Mouse (Mus musculus) CH12F3 (cell line): ENCODE measurements at regions not wholly inside any gene's neighbourhood (a gene's known extent, or its start where the extent isn't known, plus 50 kb on each side); places are given as distances from the start of the nearest gene placed in this dataset.
"Not testable (repeated sequence)": the region's sequence is repeated elsewhere in the genome, so short reads cannot be mapped to it uniquely, and the experiment has no call there.

Experiments
- in situ Hi-C: fragments of 300-500 bp; cut with MboI; formaldehyde crosslinking; loops from 2 replicates; pipeline ENCODE4 v1.14.3; 2020; ENCODE audit warnings: low sequenced_read_pairs

DNA sequence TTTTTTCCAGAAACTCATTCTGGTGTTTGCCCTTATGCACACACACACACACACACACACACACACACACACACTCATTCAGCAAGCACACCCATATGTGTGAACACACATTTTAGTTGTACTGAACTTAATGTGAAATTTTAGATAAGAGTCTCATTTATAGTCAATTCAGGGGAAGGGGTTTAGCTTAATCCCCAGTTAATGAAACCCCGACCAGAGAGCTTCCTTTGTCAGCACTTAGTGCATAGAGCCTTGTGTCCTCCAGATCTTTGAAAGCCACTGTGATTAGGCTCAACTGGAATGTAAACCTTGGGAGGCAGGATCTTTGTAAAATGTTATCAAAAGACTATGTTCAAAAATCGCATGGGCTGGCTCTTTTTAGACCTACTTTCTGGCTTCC, 53.4 kb downstream of the Rps12 start:
- in situ Hi-C loops = no loop called here

DNA sequence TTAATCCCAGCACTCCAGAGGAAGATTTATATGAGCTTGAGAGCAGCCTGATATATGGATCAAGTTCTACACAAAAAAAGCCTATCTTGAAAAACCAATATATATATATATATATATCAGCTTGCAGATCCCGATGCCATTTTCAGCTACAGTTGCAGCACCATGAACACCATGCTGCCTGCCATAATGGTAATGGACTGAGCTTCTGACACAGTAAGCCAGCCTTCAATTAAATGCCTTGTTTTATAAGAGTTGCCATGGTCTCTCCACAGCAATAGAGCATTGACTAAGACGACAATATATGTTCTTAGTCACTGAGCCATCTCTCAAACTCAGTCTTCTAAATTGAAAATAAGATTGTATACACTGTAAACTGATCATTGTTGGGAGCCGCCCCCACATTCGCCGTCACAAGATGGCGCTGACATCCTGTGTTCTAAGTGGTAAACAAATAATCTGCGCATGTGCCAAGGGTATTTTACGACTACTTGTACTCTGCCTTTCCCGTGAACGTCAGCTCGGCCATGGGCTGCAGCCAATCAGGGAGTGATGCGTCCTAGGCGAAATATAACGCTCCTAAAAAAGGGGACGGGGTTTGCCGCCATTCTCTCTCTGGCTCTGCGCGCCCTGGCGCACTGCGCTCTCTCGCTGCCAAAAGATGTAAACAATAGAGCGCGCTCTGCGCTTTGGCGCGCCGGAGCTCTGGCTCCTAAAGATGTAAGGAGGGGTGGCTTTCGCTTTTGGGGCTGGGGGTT, 60.9 kb downstream of the Rps12 start:
- in situ Hi-C loops = not testable (repeated sequence)

DNA sequence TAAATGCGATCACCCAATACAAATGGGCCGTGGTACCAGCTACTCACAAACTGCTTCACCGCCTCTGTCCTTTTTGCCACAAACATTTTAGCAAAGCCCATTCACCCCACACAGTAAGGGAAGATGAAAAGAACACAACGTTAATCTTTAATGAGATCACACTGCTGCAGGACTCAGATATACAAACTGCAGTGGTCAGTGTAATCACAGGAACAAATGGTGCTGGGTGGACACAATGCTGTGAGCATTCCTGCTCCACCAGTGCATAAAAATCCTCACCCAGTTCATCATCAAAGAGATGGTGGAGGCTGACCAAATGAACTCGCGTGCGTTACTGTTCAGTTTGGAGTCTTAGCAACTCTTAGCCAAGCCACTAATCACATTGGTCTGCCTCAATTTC, 69.0 kb downstream of the Rps12 start:
- in situ Hi-C loops = no loop called here

DNA sequence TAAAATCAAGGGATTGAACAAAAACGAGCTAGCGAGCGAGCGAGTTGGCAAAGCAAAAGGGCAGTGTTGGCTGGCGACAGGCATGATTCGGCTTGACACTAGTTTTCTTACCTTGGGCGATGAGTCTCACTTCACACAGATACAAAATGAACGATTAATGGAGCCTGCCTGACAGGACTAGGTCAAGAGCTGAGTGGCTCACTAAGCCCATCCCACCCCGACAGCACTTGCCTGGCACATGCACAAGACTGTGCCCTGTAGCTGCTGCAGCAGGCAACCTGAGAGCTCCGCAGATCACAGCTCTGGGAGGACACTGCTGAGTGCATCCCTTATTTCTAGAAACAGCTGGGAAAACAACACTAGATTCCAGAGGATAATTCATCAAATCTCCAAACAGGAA, 71.6 kb downstream of the Rps12 start:
- in situ Hi-C loops = no loop called here

DNA sequence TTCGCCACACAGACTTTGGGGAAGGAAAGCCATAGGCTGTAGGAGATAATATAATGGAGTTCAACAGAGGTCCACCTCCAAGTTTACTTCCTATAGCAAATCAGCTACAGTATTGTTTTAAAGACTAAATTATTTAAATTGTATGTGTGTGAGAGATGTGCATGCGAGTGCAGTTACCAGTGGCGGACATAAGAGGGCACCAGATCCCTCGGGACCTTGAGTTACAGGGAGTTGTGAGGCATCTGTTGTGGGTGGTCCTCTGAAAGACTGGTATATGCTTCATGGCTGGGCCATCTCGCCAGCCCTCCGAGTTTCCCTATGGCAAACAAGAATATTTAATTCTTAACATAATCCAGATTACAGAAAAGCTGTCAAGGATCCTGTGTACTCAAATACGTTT, 72.0 kb downstream of the Rps12 start:
- in situ Hi-C loops = no loop called here

DNA sequence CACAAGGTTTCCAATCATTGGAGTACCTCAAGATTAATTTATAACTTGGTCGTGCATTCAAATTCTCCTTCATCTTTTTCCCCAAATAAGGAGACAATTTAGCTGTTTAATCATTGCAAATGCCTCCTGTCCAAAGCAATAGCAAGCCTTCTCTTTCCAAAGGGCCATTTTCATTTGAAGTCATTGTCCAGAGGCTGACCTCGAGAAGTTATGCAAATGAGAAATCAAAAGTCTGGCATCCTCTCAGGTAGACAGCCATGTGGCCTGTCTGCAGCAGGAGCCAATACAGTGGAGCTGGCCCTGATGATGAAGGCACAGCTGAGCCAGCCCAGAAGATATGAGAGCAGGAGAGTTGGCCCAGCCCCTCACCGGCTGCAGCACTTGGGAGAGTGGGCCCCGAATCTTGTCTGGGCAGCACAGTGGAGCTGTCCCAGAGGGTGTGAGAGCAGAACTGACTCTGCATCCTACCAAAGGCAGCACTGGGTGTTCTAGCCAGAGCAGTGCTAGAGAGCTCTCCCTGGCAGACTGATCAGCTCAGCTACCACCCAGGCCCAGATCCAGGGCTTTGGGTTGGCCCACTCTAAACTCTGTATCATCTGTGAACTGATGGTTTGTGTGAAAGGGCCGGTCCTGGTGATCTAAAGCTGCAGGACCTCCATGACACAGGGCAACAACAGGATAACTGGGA, 74.2 kb downstream of the Rps12 start:
- in situ Hi-C loops = no loop called here

DNA sequence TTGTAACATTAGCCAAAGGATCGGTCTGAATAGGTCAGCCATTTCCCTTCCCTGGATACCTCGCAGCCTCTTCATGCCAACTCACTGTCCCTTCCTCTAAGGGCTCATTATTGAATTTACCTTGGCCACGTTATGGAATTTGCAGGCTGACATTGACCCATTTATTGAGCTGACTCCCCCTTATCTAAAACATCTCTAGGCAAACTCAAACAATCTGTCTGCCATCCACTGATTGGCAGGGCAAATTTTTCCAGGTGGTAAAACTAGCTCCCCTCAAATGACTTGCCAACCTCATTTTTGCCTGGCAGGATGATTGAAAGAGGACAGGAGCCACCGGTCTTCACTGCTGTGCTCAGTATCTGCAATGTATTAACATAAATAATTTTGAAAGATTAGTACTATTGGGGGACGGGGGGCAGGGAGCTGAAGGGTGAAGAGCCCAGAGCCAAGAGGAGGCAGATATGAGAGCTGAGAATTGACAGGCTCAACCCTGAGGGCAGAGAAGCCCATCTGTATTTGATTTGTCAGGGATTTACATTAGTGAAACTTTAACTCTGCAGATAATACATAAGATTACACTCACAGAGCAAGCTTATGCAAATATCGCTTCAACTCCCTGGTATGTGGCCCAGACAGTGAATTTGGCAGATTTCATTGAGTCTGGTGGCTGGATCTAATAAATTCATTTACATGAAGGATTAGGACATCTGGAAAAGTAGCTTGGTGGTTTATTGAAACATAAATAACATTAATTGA, 75.5 kb downstream of the Rps12 start:
- in situ Hi-C loops = no loop called here

DNA sequence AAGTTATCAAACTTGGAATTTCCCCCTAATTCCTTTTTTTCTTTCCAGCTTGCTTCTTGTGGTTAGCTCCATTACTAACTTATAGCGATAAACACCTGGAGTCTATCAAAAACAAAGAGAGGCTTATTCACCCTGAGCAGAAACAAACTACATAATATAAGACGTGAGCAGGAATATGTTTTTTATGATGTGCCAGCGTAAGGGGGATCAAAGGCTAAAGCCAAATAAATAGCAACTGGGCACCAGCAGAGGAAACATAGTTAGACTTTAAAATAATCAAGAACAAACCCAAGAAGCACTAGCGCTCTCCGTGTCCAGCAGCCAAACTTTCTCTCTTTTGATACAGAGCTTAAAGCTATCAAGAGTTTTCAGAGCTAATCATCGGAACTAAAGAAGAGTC, 76.1 kb downstream of the Rps12 start:
- in situ Hi-C loops = no loop called here

DNA sequence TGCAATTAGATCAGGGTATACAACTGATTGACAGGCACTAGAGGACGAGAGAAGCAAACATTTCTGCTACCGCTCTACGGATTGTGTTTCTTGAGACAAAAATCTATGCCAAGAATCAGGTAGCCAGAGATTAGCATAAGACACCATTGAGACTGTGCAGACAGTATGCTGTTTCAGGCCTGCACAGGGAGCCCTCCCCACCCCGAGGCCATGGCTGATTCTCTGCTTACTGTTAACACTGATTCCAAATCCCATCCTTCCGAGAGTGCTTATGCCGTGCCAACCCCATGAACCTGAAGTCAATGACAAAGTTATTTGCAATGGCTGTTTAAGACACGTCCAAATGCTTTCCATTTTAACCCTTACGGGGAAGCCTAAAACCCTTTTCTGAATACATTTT, 78.8 kb downstream of the Rps12 start:
- in situ Hi-C loops = no loop called here

DNA sequence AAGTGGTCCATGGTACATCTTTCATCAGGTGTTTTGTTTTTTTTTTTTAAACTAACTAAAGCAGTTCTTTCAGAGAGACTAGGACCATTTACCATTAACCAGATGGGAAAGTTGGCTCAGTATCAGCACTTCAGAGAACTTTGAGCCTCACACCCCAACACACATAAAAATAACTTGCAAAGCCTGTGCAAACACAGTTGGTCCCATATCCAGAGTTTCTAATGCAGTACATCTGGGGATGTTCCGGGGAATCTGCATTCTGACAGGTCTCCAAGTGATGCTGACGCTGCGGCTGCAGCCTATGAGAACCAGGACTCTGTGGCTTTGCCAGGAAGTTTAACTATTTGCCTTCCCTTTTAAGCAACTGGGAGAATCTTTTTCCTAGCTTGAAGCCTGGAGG, 79.9 kb downstream of the Rps12 start:
- in situ Hi-C loops = no loop called here

DNA sequence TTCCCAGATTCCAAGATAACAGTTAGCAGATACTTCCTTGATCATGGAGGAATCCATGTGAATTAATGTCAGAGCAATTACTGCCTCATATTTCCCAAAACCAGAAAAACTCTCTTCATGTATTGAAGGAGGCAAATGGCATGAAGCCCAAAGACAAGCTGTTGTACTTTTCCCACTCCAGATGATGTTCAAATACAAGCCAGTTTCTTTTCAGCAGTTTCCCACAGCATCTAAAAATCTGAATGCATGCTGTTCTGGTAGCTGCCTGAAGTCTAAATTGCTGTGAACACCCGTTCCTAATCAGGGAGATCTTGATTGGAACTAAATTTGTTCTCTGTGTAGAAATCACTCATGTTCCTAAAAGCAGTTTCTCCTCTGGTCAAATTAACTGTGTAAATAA, 83.0 kb downstream of the Rps12 start:
- in situ Hi-C loops = no loop called here

DNA sequence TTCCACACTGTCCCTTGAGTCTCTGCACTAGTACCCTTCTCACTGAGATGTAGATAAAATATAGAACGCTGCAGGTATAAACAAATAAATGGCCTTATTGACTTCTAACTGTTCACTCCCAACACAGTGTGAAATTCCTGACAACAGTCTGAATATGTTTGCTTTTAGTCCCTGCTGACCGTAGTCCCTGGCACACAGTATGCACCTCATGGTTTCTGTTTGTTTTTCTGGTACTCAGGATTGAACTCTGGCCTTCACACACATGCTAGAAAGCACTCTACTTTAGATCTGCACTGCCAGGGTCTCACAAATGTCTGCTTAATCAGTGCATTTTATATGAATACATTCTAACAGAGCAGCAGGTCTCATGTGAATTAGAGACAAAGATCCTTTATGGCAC, 95.8 kb downstream of the Rps12 start:
- in situ Hi-C loops = no loop called here

DNA sequence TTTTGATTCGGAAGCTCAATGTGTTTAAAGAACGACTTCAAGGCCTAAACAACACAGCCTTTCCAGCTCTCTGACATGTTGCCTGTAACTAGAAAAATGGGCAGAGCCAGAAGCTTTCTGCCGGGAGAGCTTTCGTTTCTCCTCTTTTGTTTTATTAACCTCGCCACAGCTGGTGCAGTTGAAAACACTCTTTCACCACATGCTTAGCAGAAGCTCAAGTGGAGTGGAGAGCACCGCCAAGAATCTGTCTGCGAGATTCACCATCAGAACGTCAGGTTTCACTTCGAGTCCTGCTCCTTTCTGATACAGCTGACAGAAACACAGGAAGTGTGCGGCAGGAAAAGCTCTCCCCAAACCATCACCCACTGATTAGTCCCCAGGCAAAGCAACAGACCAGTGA, 100.1 kb downstream of the Rps12 start:
- in situ Hi-C loops = no loop called here

DNA sequence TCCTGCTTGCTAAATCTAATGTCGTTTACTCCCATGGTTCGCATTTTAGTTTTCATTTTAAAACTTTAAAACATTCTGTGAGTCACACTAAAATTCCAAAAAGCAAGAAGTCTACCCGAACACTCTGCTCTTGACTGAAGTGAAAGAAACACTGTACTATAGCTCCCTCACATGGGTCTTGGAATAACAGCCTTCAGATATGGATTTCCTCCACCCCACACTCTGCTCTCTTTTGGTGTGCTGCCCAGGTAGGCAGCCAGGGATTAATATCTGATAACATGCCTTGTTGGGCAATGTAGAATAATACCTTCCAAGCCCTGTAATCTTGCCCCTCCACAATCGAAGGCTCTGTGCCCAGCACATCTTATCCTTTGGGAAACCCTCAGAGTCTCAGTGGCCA, 104.0 kb downstream of the Rps12 start:
- in situ Hi-C loops = no loop called here

DNA sequence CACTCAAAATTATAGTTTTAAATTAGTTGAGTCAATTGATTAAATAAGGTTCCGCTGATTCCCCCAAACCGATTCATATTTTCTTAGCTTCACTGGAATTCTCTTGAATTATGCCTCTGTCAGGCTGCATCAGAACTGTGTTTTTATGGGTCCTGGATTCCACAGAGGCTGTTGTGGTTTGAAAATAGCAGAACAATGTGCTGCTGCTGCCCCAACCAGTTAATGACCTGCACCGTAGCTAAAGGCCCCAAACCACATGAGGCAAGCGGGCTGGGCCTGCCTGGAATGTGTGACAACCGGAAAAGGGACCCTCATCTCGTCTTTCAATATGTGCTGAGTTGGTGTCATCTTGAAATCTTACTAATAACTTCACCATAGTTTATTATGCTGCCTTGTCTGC, 111.2 kb downstream of the Rps12 start:
- in situ Hi-C loops = no loop called here

DNA sequence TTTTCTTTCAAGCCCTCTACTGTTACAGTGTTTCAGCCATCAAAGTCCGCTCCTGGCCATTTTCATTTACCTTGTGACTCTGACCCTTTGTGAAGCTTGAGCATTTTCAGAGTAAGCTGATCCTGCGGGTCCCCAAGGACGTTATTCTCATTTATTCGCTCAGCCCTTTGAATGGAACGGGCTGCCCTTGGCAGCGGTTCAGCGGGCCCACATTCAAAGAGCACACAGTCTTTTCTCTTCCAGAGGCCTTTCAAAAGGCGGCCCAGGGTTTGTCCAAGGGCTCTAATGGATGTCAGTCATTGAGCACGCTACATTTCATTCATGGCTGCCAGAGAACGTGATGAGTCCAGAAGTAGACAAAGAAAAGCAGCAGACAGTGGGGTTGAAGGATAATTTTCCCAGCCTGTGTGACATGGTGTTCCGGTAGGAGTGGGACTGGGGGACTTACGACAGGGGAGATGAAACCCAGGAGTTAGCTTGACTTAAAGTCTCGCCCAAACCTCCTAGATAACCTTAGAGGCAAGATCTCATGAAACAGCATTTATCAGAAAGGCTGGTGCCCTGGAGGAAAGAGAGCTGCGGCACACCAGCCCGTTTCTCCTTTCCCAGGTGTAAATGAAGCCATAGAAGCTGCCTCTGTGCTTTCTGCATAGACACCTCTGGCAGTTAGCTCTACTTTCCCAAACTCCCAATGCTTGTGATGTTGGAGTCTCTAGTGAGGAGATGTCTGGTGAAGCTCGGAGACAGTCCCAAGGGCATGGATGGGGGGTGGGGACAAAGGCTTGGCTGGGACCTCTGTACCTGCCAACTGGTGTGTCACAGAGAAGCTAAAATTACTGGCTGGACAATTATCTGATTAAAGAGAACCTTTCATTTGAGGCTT, 112.2 kb downstream of the Rps12 start:
- in situ Hi-C loops = no loop called here

DNA sequence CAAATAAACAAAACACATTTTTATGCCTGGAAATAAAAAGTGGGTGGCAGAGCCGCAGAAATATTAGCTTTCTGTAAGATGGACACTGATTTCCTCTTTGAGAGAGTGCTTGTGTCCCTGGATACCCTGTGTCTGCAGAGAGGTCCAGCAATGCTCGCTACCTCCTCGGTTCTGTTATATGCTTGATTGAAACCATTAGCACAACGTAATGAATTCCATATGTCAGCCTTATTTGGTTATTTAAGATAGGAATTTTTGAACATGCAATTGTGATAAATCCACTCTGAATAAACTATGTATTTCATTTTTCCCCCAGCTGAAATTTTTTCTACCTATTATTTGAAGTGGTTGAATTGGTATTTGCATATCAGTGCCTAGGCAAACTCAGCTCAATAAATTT, 114.8 kb downstream of the Rps12 start:
- in situ Hi-C loops = no loop called here

DNA sequence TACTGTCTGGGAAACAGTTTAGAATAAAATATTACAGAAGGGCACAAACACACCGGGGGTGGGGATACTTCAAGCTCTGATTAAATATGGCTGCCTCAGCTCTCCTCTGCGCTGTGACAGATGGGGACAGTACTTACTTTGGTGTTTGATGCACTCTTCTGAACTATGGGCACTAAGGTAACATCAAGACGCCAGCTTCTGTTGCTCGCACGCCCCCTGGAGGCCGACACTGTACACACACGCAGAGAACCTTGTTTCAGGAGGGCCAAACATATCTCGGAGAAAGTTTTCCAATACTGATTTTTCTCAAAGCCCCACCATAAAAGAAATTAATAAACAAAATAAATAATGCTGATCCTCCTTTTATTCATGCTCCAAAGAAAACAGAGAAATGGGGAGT, 115.6 kb downstream of the Rps12 start:
- in situ Hi-C loops = no loop called here

DNA sequence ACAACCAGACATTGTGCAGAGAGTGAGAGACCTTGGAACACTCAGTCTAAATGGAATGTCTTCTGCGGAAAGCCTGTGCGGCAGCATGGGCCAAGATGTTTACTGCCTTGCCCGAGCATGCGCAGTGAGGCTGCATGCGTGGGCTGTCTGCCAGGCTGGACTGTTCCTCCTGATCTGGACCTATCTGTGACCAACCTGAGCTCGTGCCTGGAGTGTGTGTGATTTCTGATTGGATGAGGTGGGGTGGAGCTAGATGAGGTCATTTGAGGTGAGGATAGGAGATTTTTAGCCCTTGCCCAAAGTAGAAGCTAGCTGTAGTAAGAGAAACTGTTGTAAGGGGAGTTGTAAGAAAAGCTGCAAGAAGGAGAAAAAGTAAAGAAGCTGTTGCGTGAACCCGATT, 121.2 kb downstream of the Rps12 start:
- in situ Hi-C loops = not testable (repeated sequence)

DNA sequence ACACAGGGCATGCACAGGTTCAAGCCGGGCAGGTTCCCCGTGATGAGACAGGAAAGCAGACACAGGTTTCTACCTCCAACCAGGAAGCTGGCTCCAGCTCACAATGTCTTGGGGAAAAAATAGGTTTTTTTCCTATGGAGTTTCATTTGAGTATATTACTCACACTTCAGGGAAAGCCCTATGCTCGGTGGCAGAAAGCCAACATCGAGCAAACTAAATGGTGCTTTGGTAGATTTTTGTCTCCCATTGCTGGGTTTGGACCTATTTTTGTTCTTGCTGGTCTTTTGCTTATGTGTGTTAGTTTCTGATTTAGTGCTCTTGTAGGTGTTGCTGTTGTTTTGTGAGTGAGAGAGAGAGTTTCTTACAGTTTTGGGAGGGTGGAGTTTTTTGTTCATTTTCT, 160.9 kb downstream of the Rps12 start:
- in situ Hi-C loops = no loop called here

DNA sequence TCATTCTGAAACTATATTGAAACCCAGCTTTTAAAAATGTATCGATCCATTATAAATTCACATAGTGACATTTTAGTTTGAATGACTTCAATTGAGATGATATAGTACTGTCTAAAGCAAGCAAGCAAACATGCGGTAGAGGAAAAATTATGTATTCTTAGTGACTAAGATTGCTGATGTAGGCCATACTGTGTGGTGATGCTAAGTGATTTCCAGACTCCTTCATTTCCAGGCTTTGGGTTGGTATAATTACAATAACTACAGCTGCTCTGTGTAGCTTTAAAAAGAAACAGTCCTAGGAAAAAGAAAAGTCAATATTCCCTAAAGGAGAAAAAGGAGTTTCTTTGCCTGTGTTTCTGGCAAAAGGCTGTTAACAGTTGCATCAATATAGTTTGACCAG, 175.0 kb downstream of the Rps12 start:
- in situ Hi-C loops = loop anchor here (25.0 kb wide), 1 partner anchor 475 kb away; no protein-coding TSS in a partner anchor
